ENCODE assay signal across 26 mouse cellular contexts in genomic region chr2:20947036-20947435, GRCm38 (mm10). TPM values are rescaled to one million over a fixed set of nuclear protein-coding genes. Genes with fewer than 3 reads are reported as not detected.
A peak's percentile ranks its signal among the peaks of the same experiment; 100 is the strongest.
DNase-seq lines count a peak whose midpoint lies in the region; ATAC-seq and TF ChIP-seq lines count a peak whose summit lies in the region.
"Had no signal": no experiment of that assay in that cellular context is flagged by ENCODE, and none has a peak within 500 bp of the region (broad histone marks: within the 10 kb centered on the region; RNA-seq: fewer than 3 reads in every experiment).

No protein-coding gene starts in this region.

- H3K4me1 ChIP-seq in heart, embryonic 15.5 days (replicated peaks): peaks cover 39% of the 10 kb centered on the region
- H3K4me1 ChIP-seq in midbrain, embryonic 10.5 days: peaks cover 45% of the 10 kb centered on the region
- H3K4me1 ChIP-seq in midbrain, postnatal 0 days (ENCODE audit: insufficient read depth, low read length): 0 out of 2 replicates have a peak, but pooled peaks cover 8% of the 10 kb centered on the region

- peak; percentile 68 for DNase-seq in heart, adult 11 months
- DNase-seq in heart, adult 9 months (ENCODE audit: low spot score in 2 of 2): no peak
- DNase-seq in heart, postnatal 36 days: no peak
- DNase-seq in midbrain, embryonic 10.5 days (ENCODE audit: low spot score): peak; percentile 8
- no peak for DNase-seq in midbrain, postnatal 0 days (ENCODE audit: low spot score)
- peak; percentile 53 for DNase-seq in yolk sac, embryonic 10.5 days (ENCODE audit: low spot score)
- DNase-seq in urinary bladder, adult 2 months (ENCODE audit: low spot score): no peak
- DNase-seq: cerebellum, adult 11-12 months; cerebellum, postnatal 14 days; gastrocnemius, postnatal 25 days; kidney, postnatal 4 days; lung, postnatal 4 days; right cerebral cortex, adult 18-20 months; right cerebral cortex, postnatal 4 days; thymus, postnatal 25 days had no signal

- no peak overlapping the region for H3K4me2 ChIP-seq in heart, embryonic 15.5 days
- no peak overlapping the region for H3K4me2 ChIP-seq in midbrain, postnatal 0 days (ENCODE audit: low read depth, low read length, poor library complexity, severe bottlenecking)
- H3K4me2 ChIP-seq: embryonic facial prominence, embryonic 13.5 days; forebrain, embryonic 12.5 days; midbrain, embryonic 15.5 days; neural tube, embryonic 13.5 days; stomach, embryonic 15.5 days had no signal

- WGBS in heart, embryonic 15.5 days: 32% methylated on average over 1 of the region's 1 CpGs
- 65% methylated on average over 1 of the region's 1 CpGs for WGBS in midbrain, embryonic 10.5 days
- WGBS in midbrain, postnatal 0 days: 77% methylated on average over 1 of the region's 1 CpGs

- no peak for TF ChIP-seq CTCF in midbrain, postnatal 0 days (IDR thresholded peaks at IDR 0.05)

- H3K4me3 ChIP-seq in heart, embryonic 15.5 days: no peak overlapping the region
- no peak overlapping the region for H3K4me3 ChIP-seq in midbrain, embryonic 10.5 days
- no peak overlapping the region for H3K4me3 ChIP-seq in midbrain, postnatal 0 days (ENCODE audit: low read depth, low read length)
- H3K4me3 ChIP-seq: embryonic facial prominence, embryonic 13.5 days; erythroblast, embryonic 14.5 days; forebrain, embryonic 12.5 days; hindbrain, embryonic 10.5 days; midbrain, embryonic 15.5 days; myocyte; neural tube, embryonic 13.5 days; stomach, embryonic 15.5 days had no signal

- no peaks in the 10 kb centered on the region for H3K36me3 ChIP-seq in heart, embryonic 15.5 days
- peaks cover 13% of the 10 kb centered on the region for H3K36me3 ChIP-seq in midbrain, embryonic 10.5 days
- H3K36me3 ChIP-seq in midbrain, postnatal 0 days (ENCODE audit: insufficient read depth, low read length): no peaks in the 10 kb centered on the region
- H3K36me3 ChIP-seq: embryonic facial prominence, embryonic 13.5 days; midbrain, embryonic 15.5 days; neural tube, embryonic 13.5 days; stomach, embryonic 15.5 days had no signal

- no peaks in the 10 kb centered on the region for H3K27me3 ChIP-seq in heart, embryonic 15.5 days
- no peaks in the 10 kb centered on the region for H3K27me3 ChIP-seq in midbrain, embryonic 10.5 days (ENCODE audit: low read depth, poor library complexity, severe bottlenecking)
- H3K27me3 ChIP-seq in midbrain, postnatal 0 days (ENCODE audit: insufficient read depth, low read length): no peaks in the 10 kb centered on the region
- H3K27me3 ChIP-seq: embryonic facial prominence, embryonic 13.5 days; forebrain, embryonic 12.5 days; midbrain, embryonic 15.5 days; neural tube, embryonic 13.5 days; stomach, embryonic 15.5 days had no signal

- no peak for ATAC-seq in heart, embryonic 15.5 days (replicated peaks; ENCODE audit: insufficient number of reproducible peaks, insufficient read depth, low FRiP score, low read depth)
- ATAC-seq in midbrain, postnatal 0 days (ENCODE audit: low FRiP score): no peak
- ATAC-seq: hindbrain, embryonic 16.5 days; intestine, postnatal 0 days; midbrain, embryonic 15.5 days had no signal

- peak overlapping the region; percentile 7 for H3K27ac ChIP-seq in heart, embryonic 15.5 days
- H3K27ac ChIP-seq in midbrain, embryonic 10.5 days (replicated peaks): no peak overlapping the region
- no peak overlapping the region for H3K27ac ChIP-seq in midbrain, postnatal 0 days (ENCODE audit: low read depth, low read length)
- H3K27ac ChIP-seq: embryonic facial prominence, embryonic 13.5 days; forebrain, embryonic 12.5 days; hindbrain, embryonic 10.5 days; midbrain, embryonic 15.5 days; neural tube, embryonic 13.5 days; stomach, embryonic 15.5 days had no signal

- intact Hi-C loops in heart, postnatal 36 days (cut with DNase I): no loop called here

- no peaks in the 10 kb centered on the region for H3K9me3 ChIP-seq in heart, embryonic 15.5 days (replicated peaks)
- no peaks in the 10 kb centered on the region for H3K9me3 ChIP-seq in midbrain, embryonic 10.5 days (replicated peaks)
- H3K9me3 ChIP-seq in midbrain, postnatal 0 days (ENCODE audit: low read length): no peaks in the 10 kb centered on the region
- H3K9me3 ChIP-seq: embryonic facial prominence, embryonic 13.5 days; hindbrain, embryonic 10.5 days; midbrain, embryonic 15.5 days; neural tube, embryonic 13.5 days; stomach, embryonic 15.5 days had no signal

- no peak overlapping the region for H3K9ac ChIP-seq in heart, embryonic 15.5 days
- H3K9ac ChIP-seq in midbrain, postnatal 0 days (replicated peaks; ENCODE audit: low read length, poor library complexity, severe bottlenecking): no peak overlapping the region
- H3K9ac ChIP-seq: embryonic facial prominence, embryonic 13.5 days; forebrain, embryonic 12.5 days; midbrain, embryonic 15.5 days; neural tube, embryonic 13.5 days; stomach, embryonic 15.5 days had no signal

RNA-seq across cellular contexts. Expression of gene Arhgap21, which starts 21.6 kb away (rescaled TPM):
- polyA plus RNA-seq in heart, embryonic 15.5 days (2015; fragmentation: Nextera tagmentation; extraction: Ambion mirVana): 16.7 and 17.2 TPM in 2 replicates
- total RNA-seq in heart, postnatal 36 days (2021): 10 to 100 TPM; 73.4 to 85.7 TPM
- polyA plus RNA-seq in midbrain, embryonic 10.5 days (2016; fragmentation: Nextera tagmentation; extraction: Ambion mirVana): 28.3 and 40.4 TPM in 2 replicates
- 81.8 and 108 TPM in 2 replicates for total RNA-seq in midbrain, postnatal 0 days (2014; rRNA removed)
- 24.2 and 31.6 TPM in 2 replicates for polyA plus RNA-seq in midbrain, postnatal 0 days (2015; fragmentation: Nextera tagmentation; extraction: Ambion mirVana)
- polyA plus RNA-seq in urinary bladder, adult 2 months (2012; rRNA removed): 14.5 and 25.7 TPM in 2 replicates

Comparison
In these comparisons a context has a peak if more than half of its experiments do, and no peak if none do; other contexts are left out.
1. DNase-seq: peak in heart, adult 11 months (single experiment), midbrain, embryonic 10.5 days (single experiment) and yolk sac, embryonic 10.5 days (single experiment); none in heart, adult 9 months (0 of 2), heart, postnatal 36 days (0 of 2), midbrain, postnatal 0 days (single experiment) and urinary bladder, adult 2 months (single experiment).